Comparison of ENCODE assay signal across 8 mouse cellular contexts in genomic region chr1:65178126-65178901, GRCm38 (mm10). TPM values are rescaled to one million over a fixed set of nuclear protein-coding genes. Genes with fewer than 3 reads are reported as not detected.
DNase-seq lines count a peak whose midpoint lies in the region; ATAC-seq lines count a peak whose summit lies in the region.

No protein-coding gene starts in this region.

- DNase-seq in R1 (ENCODE audit: low read depth, low spot score), result peak; percentile 98
- peak; percentile 89 to 93 for DNase-seq in cerebellum, postnatal 25 days
- DNase-seq in frontal cortex, postnatal 25 days (ENCODE audit: low spot score in 2 of 2), result peak; percentile 85 to 89
- peak; percentile 91 for DNase-seq in left cerebral cortex, adult 11 months (ENCODE audit: low spot score)
- peak; percentile 94 for DNase-seq in lung, postnatal 4 days
- peak; percentile 68 for DNase-seq in retina, postnatal 7 days (ENCODE audit: low read depth, low spot score)
- peak; percentile 89 for DNase-seq in urinary bladder, adult 2 months (ENCODE audit: low spot score)

- 0 out of 2 replicates have a peak, but pooled peaks cover 2% of the 10 kb centered on the region for H3K36me3 ChIP-seq in hindbrain, embryonic 15.5 days

- peak; percentile 82 for ATAC-seq in hindbrain, embryonic 15.5 days (ENCODE audit: low FRiP score, low read depth)

- no peaks in the 10 kb centered on the region for H3K9me3 ChIP-seq in hindbrain, embryonic 15.5 days

- peak overlapping the region; percentile 97 for H3K27ac ChIP-seq in hindbrain, embryonic 15.5 days (replicated peaks)

- no peaks in the 10 kb centered on the region for H3K27me3 ChIP-seq in hindbrain, embryonic 15.5 days

- H3K4me3 ChIP-seq in hindbrain, embryonic 15.5 days, result peak overlapping the region; percentile 74

- H3K4me1 ChIP-seq in hindbrain, embryonic 15.5 days (replicated peaks), result peaks cover 36% of the 10 kb centered on the region

- H3K4me2 ChIP-seq in hindbrain, embryonic 15.5 days, result peak overlapping the region; percentile 66

- peak overlapping the region; percentile 93 for H3K9ac ChIP-seq in hindbrain, embryonic 15.5 days

- 7% methylated on average over 27 of the region's 27 CpGs for WGBS in hindbrain, embryonic 15.5 days

RNA-seq across cellular contexts. Expression of gene Idh1, which starts 8.0 kb away (rescaled TPM):
- 465 and 481 TPM in 2 replicates for polyA plus RNA-seq in hindbrain, embryonic 15.5 days (2015; fragmentation: Nextera tagmentation; extraction: Ambion mirVana)
- polyA plus RNA-seq in urinary bladder, adult 2 months (2012; rRNA removed), result 201 and 236 TPM in 2 replicates

RNA-seq across cellular contexts. Expression of gene Pikfyve, which starts 8.2 kb away (rescaled TPM):
- 10.9 and 11.5 TPM in 2 replicates for polyA plus RNA-seq in hindbrain, embryonic 15.5 days (2015; fragmentation: Nextera tagmentation; extraction: Ambion mirVana)
- 7.5 and 8.0 TPM in 2 replicates for polyA plus RNA-seq in urinary bladder, adult 2 months (2012; rRNA removed)

RNA-seq across cellular contexts. Expression of gene D630023F18Rik, which starts 55.3 kb away (rescaled TPM):
- polyA plus RNA-seq in hindbrain, embryonic 15.5 days (2015; fragmentation: Nextera tagmentation; extraction: Ambion mirVana), result 2.0 and 2.4 TPM in 2 replicates
- 3.3 and 4.7 TPM in 2 replicates for polyA plus RNA-seq in urinary bladder, adult 2 months (2012; rRNA removed)

RNA-seq across cellular contexts. Expression of gene Gm28845, which starts 59.0 kb away (rescaled TPM):
- polyA plus RNA-seq in hindbrain, embryonic 15.5 days (2015; fragmentation: Nextera tagmentation; extraction: Ambion mirVana), result not detected in 2 replicates
- polyA plus RNA-seq in urinary bladder, adult 2 months (2012; rRNA removed), result not detected in 2 replicates

Comparison
In these comparisons a context has a peak if more than half of its experiments do, and no peak if none do; other contexts are left out.
1. Peak in every context shown above with its lines: DNase-seq, ATAC-seq, H3K4me3 ChIP-seq and H3K27ac ChIP-seq.